Mouse (Mus musculus) MEL (cell line): ENCODE data around the gene Gm44965. TPM values are rescaled to one million over a fixed set of nuclear protein-coding genes. Genes with fewer than 3 reads are reported as not detected.
A peak's percentile ranks its signal among the peaks of the same experiment; 100 is the strongest.

Experiments used
- DNase-seq: peaks from one replicate; pipeline ENCODE4 v3.0.0; 2011; ENCODE audit warnings: low read depth, low spot score
- H3K27ac ChIP-seq: 2 replicates; pipeline ENCODE4 v1.5.1; 2012; ENCODE audit warnings: low read depth, mild to moderate bottlenecking, control low read depth, low read length, moderate library complexity; ENCODE audit not compliant: control insufficient read depth
- H3K27me3 ChIP-seq, 2 experiments: fragments of 150-350 bp in 1 of 2; sonication (generic) in 1 of 2; 2 replicates each; pipeline ENCODE4 v1.6.1; 2012; ENCODE audit warnings: low read length in 2 of 2, mild to moderate bottlenecking in 2 of 2, improper control_type of control experiment in 1 of 2, moderate library complexity in 1 of 2; ENCODE audit not compliant: insufficient read depth in 2 of 2, control insufficient read depth in 1 of 2
- H3K36me3 ChIP-seq, 2 experiments: 2 replicates each; pipeline ENCODE4 v1.6.1; 2012 to 2014; ENCODE audit warnings: low read length in 2 of 2, improper control_type of control experiment in 1 of 2, inconsistent platforms in 1 of 2, mild to moderate bottlenecking in 1 of 2; ENCODE audit not compliant: insufficient read depth in 2 of 2, control insufficient read depth in 1 of 2
- H3K4me1 ChIP-seq, 2 experiments: fragments of 150-350 bp in 1 of 2; sonication (generic) in 1 of 2; 2 replicates each; pipeline ENCODE4 v1.6.1; 2012; ENCODE audit warnings: low read length in 2 of 2, improper control_type of control experiment in 1 of 2, mild to moderate bottlenecking in 1 of 2; ENCODE audit not compliant: insufficient read depth in 2 of 2, control insufficient read depth in 1 of 2
- H3K4me3 ChIP-seq, 2 experiments: fragments of 150-350 bp in 1 of 2; sonication (generic) in 1 of 2; 2 replicates each; pipeline ENCODE4 v1.5.1; 2012; ENCODE audit warnings: low read depth in 2 of 2, low read length in 2 of 2, mild to moderate bottlenecking in 2 of 2, moderate library complexity in 2 of 2, control low read depth in 1 of 2, improper control_type of control experiment in 1 of 2; ENCODE audit not compliant: control insufficient read depth in 1 of 2, insufficient read depth in 1 of 2
- H3K79me2 ChIP-seq: 2 replicates; pipeline ENCODE4 v1.6.1; 2012; ENCODE audit warnings: mild to moderate bottlenecking, low read length, moderate library complexity; ENCODE audit not compliant: control insufficient read depth, poor library complexity, insufficient read depth
- H3K9ac ChIP-seq: 2 replicates; pipeline ENCODE4 v1.6.1; 2012; ENCODE audit warnings: low read depth, mild to moderate bottlenecking, control low read depth, low read length, moderate library complexity; ENCODE audit not compliant: control insufficient read depth, poor library complexity, severe bottlenecking
- H3K9me3 ChIP-seq: fragments of 150-350 bp; sonication (generic); replicated peaks from 2 replicates; pipeline ENCODE4 v1.6.1; 2012; ENCODE audit warnings: mild to moderate bottlenecking, low read length, improper control_type of control experiment, moderate library complexity; ENCODE audit not compliant: insufficient read depth
- BHLHE40 ChIP-seq: IDR thresholded peaks from 2 replicates; pipeline ENCODE4 v1.6.1; 2012; ENCODE audit warnings: low read depth, mild to moderate bottlenecking, inconsistent platforms, low read length, improper control_type of control experiment, borderline replicate concordance
- CHD1 ChIP-seq: IDR thresholded peaks from 2 replicates; pipeline ENCODE4 v1.6.1; 2012; ENCODE audit warnings: low read depth, mild to moderate bottlenecking, inconsistent platforms, low read length, improper control_type of control experiment
- CTCF ChIP-seq, 3 experiments: IDR thresholded peaks in 2 of 3; conservative IDR thresholded peaks in 1 of 3; 2 replicates each; pipeline ENCODE4 v1.5.1; 2011 to 2012; ENCODE audit warnings: low read length in 3 of 3, low read depth in 2 of 3, mild to moderate bottlenecking in 2 of 3, improper control_type of control experiment in 1 of 3, inconsistent platforms in 1 of 3, mixed read lengths in 1 of 3, moderate library complexity in 1 of 3; ENCODE audit not compliant: control insufficient read depth in 1 of 3, insufficient read depth in 1 of 3, poor library complexity in 1 of 3, severe bottlenecking in 1 of 3
- E2F4 ChIP-seq: IDR thresholded peaks from 2 replicates; pipeline ENCODE4 v1.6.1; 2011; ENCODE audit warnings: low read depth, low read length, improper control_type of control experiment, borderline replicate concordance
- ELF1 ChIP-seq: IDR thresholded peaks from 2 replicates; pipeline ENCODE4 v1.6.1; 2014; ENCODE audit warnings: low read depth, mild to moderate bottlenecking, inconsistent platforms, low read length, improper control_type of control experiment, moderate library complexity
- ETS1 ChIP-seq: IDR thresholded peaks from 2 replicates; pipeline ENCODE4 v1.6.1; 2012; ENCODE audit warnings: low read depth, mild to moderate bottlenecking, inconsistent platforms, low read length, improper control_type of control experiment, moderate library complexity
- HCFC1 ChIP-seq: IDR thresholded peaks from 2 replicates; pipeline ENCODE4 v1.6.1; 2012; ENCODE audit warnings: low read depth, mild to moderate bottlenecking, inconsistent platforms, low read length, improper control_type of control experiment, moderate library complexity
- MAZ ChIP-seq: IDR thresholded peaks from 2 replicates; pipeline ENCODE4 v1.6.1; 2012; ENCODE audit warnings: low read depth, mild to moderate bottlenecking, inconsistent platforms, low read length, improper control_type of control experiment
- NELFE ChIP-seq: IDR thresholded peaks from 2 replicates; pipeline ENCODE4 v1.6.1; 2011; ENCODE audit warnings: low read depth, low read length, improper control_type of control experiment
- POLR2A ChIP-seq, 2 experiments: IDR thresholded peaks; 2 replicates each; pipeline ENCODE4 v1.6.1; 2011 to 2012; ENCODE audit warnings: low read length in 2 of 2, mild to moderate bottlenecking in 2 of 2, control low read depth in 1 of 2, improper control_type of control experiment in 1 of 2, low read depth in 1 of 2, moderate library complexity in 1 of 2; ENCODE audit not compliant: control insufficient read depth in 1 of 2, insufficient read depth in 1 of 2, poor library complexity in 1 of 2
- SMC3 ChIP-seq: IDR thresholded peaks from 2 replicates; pipeline ENCODE4 v1.6.1; 2011; ENCODE audit warnings: low read depth, low read length, improper control_type of control experiment
- TBP ChIP-seq: IDR thresholded peaks from 2 replicates; pipeline ENCODE4 v1.8.0; 2011; ENCODE audit warnings: low read depth, low read length, improper control_type of control experiment
- ZC3H11A ChIP-seq: IDR thresholded peaks from 2 replicates; pipeline ENCODE4 v1.6.1; 2012; ENCODE audit warnings: low read depth, mild to moderate bottlenecking, inconsistent platforms, low read length, improper control_type of control experiment
- ZKSCAN1 ChIP-seq: IDR thresholded peaks from 2 replicates; pipeline ENCODE4 v1.6.1; 2012; ENCODE audit warnings: low read depth, mild to moderate bottlenecking, inconsistent platforms, low read length, improper control_type of control experiment, moderate library complexity
- ZMIZ1 ChIP-seq: IDR thresholded peaks from 2 replicates; pipeline ENCODE4 v1.6.1; 2012; ENCODE audit warnings: low read depth, mild to moderate bottlenecking, inconsistent platforms, low read length, improper control_type of control experiment, moderate library complexity
- ZNF384 ChIP-seq: IDR thresholded peaks from 2 replicates; pipeline ENCODE4 v1.6.1; 2012; ENCODE audit warnings: low read depth, mild to moderate bottlenecking, inconsistent platforms, low read length, improper control_type of control experiment
- polyA plus RNA-seq, 2 experiments: library from polyadenylated mRNA; stranded (reverse) in 1 of 2; unstranded in 1 of 2; fragments of >175 nt in 1 of 2; fragments of >200 nt in 1 of 2; gene quantifications; 2 replicates each; pipeline versions ENCODE4 v1.2.1 to v1.2.4; 2012; ENCODE audit warnings: low replicate concordance in 2 of 2, low read depth in 1 of 2; ENCODE audit not compliant: insufficient read length in 2 of 2, insufficient read depth in 1 of 2, missing spikeins in 1 of 2
- total RNA-seq: library from RNA; depleted of rRNA; stranded (reverse); fragments of 300-350 nt; gene quantifications from 2 replicates; pipeline ENCODE4 v1.2.3, GENCODE M21; 2012

Gm44965 gene
- total and polyA plus RNA-seq, 3 experiments: not detected

GRCm38 (mm10) chr6:48546271-48546670 is 47.5 kb upstream of the Gm44965 start:
- TF ChIP-seq ELF1 (no peak), ETS1 (no peak)
- H3K79me2 ChIP-seq: no peaks in the 10 kb centered on the region
- H3K36me3 ChIP-seq: no peaks in the 10 kb centered on the region
- no peak overlapping the region for H3K4me3 ChIP-seq
- H3K9me3 ChIP-seq: no peaks in the 10 kb centered on the region
- H3K4me1 ChIP-seq: no peaks in the 10 kb centered on the region
- no peaks in the 10 kb centered on the region for H3K27me3 ChIP-seq
- DNase-seq: no peak
- H3K27ac ChIP-seq: no peak overlapping the region
- H3K9ac ChIP-seq: no peak overlapping the region

DNA sequence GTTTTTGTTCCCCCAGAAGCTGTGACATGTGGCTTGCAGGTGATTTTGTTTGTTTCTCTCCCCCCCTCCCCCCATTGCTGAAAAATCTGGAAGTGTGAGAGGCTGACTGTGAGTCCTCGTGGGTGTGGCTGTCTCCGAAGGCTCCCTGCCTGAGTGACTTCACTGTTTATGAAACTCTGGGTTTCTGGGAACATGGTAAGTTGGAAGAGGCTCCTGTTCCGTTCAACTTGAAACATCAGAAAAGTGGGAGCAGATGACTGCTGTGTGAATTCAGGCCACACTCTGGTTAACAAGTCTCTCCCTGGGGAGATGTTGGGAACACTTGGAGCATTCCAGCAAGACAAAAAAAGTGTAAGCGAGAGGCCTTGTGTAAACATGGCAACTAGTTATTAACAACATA is 46.9 kb upstream of the Gm44965 start:
- H3K36me3 ChIP-seq: no peaks in the 10 kb centered on the region
- DNase-seq: no peak
- H3K4me1 ChIP-seq: no peaks in the 10 kb centered on the region
- H3K27me3 ChIP-seq: no peaks in the 10 kb centered on the region
- no peak overlapping the region for H3K9ac ChIP-seq
- H3K79me2 ChIP-seq: no peaks in the 10 kb centered on the region
- TF ChIP-seq HCFC1 (no peak), CTCF (IDR thresholded peaks at IDR 0.05 in 2 of 3, conservative IDR thresholded peaks at IDR 0.05 in 1 of 3; ENCODE audit: control insufficient read depth in 1 of 3, insufficient read depth in 1 of 3, low read depth in 2 of 3, low read length in 3 of 3, poor library complexity in 1 of 3, severe bottlenecking in 1 of 3) (no peak), BHLHE40 (no peak), SMC3 (no peak)
- no peaks in the 10 kb centered on the region for H3K9me3 ChIP-seq
- no peak overlapping the region for H3K27ac ChIP-seq
- H3K4me3 ChIP-seq: no peak overlapping the region

- no peaks in the 10 kb centered on the region for H3K79me2 ChIP-seq
- no peaks in the 10 kb centered on the region for H3K9me3 ChIP-seq
- no peak overlapping the region for H3K9ac ChIP-seq
- TF ChIP-seq CHD1 (no peak), NELFE (no peak), ZKSCAN1 (no peak), HCFC1 (no peak), MAZ (no peak)
- no peaks in the 10 kb centered on the region for H3K27me3 ChIP-seq
- no peaks in the 10 kb centered on the region for H3K4me1 ChIP-seq
- H3K27ac ChIP-seq: no peak overlapping the region
- H3K36me3 ChIP-seq: no peaks in the 10 kb centered on the region
- DNase-seq: no peak
- no peak overlapping the region for H3K4me3 ChIP-seq
Observed at GRCm38 (mm10) chr6:48548314-48548713, 45.4 kb upstream of the Gm44965 start.

GRCm38 (mm10) chr6:48552918-48553317 is 40.8 kb upstream of the Gm44965 start:
- H3K9ac ChIP-seq: no peak overlapping the region
- H3K79me2 ChIP-seq: no peaks in the 10 kb centered on the region
- H3K36me3 ChIP-seq: no peaks in the 10 kb centered on the region
- DNase-seq: peak; percentile 58
- TF ChIP-seq POLR2A (IDR thresholded peaks at IDR 0.05; ENCODE audit: control insufficient read depth in 1 of 2, insufficient read depth in 1 of 2, low read depth in 1 of 2, low read length in 2 of 2, poor library complexity in 1 of 2) (no peak), ZNF384 (no peak), ELF1 (no peak), ZC3H11A (no peak), TBP (no peak), ZMIZ1 (no peak), E2F4 (no peak)
- H3K27ac ChIP-seq: no peak overlapping the region
- H3K27me3 ChIP-seq: no peaks in the 10 kb centered on the region
- H3K4me1 ChIP-seq: no peaks in the 10 kb centered on the region
- no peak overlapping the region for H3K4me3 ChIP-seq
- H3K9me3 ChIP-seq: no peaks in the 10 kb centered on the region
